In genomic region chr2:103270556-103271160, GRCm38 (mm10) we compare ENCODE assay signal across 19 mouse cellular contexts. TPM values are rescaled to one million over a fixed set of nuclear protein-coding genes. Genes with fewer than 3 reads are reported as not detected.
"Had no signal": no experiment of that assay in that cellular context is flagged by ENCODE, and none has a peak within 500 bp of the region (broad histone marks: within the 10 kb centered on the region; RNA-seq: fewer than 3 reads in every experiment).

No protein-coding gene starts in this region.

- ATAC-seq: liver, embryonic 12.5 days had no signal

- H3K4me3 ChIP-seq: left cerebral cortex, adult 2 months; limb, embryonic 15.5 days; liver, embryonic 12.5 days; midbrain, embryonic 10.5 days; neural tube, embryonic 13.5 days; stomach, embryonic 15.5 days had no signal

- H3K27me3 ChIP-seq: limb, embryonic 15.5 days; liver, embryonic 12.5 days; neural tube, embryonic 13.5 days; stomach, embryonic 15.5 days had no signal

- H3K36me3 ChIP-seq: limb, embryonic 15.5 days; liver, embryonic 12.5 days; midbrain, embryonic 10.5 days; neural tube, embryonic 13.5 days; stomach, embryonic 15.5 days had no signal

- H3K9ac ChIP-seq: limb, embryonic 15.5 days; liver, embryonic 12.5 days; lung, embryonic 14.5 days; neural tube, embryonic 13.5 days; stomach, embryonic 15.5 days had no signal

- H3K4me1 ChIP-seq: liver, embryonic 12.5 days; neural tube, embryonic 13.5 days; stomach, embryonic 15.5 days had no signal

- H3K9me3 ChIP-seq: limb, embryonic 15.5 days; liver, embryonic 12.5 days; midbrain, embryonic 10.5 days; neural tube, embryonic 13.5 days; stomach, embryonic 15.5 days had no signal

- DNase-seq: kidney, adult 2 months; kidney, postnatal 25 days; lung, embryonic 14.5 days; lung, postnatal 10 days; lung, postnatal 4 days; midbrain, embryonic 14.5 days; retina, postnatal 1 day; right cerebral cortex, postnatal 14 days; thymus, adult 2 months; thymus, postnatal 25 days had no signal

- H3K27ac ChIP-seq: left cerebral cortex, adult 2 months; limb, embryonic 15.5 days; liver, embryonic 12.5 days; midbrain, embryonic 10.5 days; neural tube, embryonic 13.5 days; stomach, embryonic 15.5 days had no signal

- H3K4me2 ChIP-seq: limb, embryonic 15.5 days; liver, embryonic 12.5 days; lung, embryonic 14.5 days; neural tube, embryonic 13.5 days; stomach, embryonic 15.5 days had no signal

RNA-seq across cellular contexts. Expression of gene Ehf, which starts 32.4 kb away (rescaled TPM):
- total RNA-seq: layer of hippocampus, adult 18-20 months; layer of hippocampus, postnatal 14 days had no signal
- polyA plus RNA-seq: limb, embryonic 11.5 days; midbrain, embryonic 10.5 days; midbrain, embryonic 14.5 days had no signal
